Mouse (Mus musculus): Measurements from ENCODE around the gene Gm45521.

The Gm45521 gene

GRCm38 (mm10) chr14:7957049-7957448, at the start of gene Gm45521:
Gene Gm45521 (plus strand): TSS chr14:7957288.
- no peak for DNase-seq (ENCODE audit: low read depth, low spot score)

DNA sequence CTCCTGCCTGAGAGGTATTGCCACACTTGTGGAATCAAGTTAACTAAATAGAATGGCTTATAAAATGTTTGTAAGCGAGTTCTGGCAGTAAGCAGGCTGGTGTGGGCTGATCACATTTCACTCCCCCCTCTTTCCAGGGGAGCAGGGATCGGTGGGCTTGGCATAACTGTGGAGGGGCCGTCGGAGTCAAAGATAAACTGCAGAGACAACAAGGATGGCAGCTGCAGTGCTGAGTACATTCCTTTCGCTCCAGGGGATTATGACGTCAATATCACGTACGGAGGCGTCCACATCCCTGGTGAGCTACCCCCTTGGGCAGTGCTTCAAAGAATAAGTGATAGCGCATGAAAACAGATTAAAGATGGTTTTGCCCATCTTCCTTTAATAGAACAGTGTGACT, 47.6 kb upstream of the Gm45521 start:
- no peak for DNase-seq (ENCODE audit: low read depth, low spot score)

- no peak for DNase-seq (ENCODE audit: low read depth, low spot score)
Measured at GRCm38 (mm10) chr14:7913842-7914241, 43.2 kb upstream of the Gm45521 start.

GRCm38 (mm10) chr14:7914461-7914860, 42.6 kb upstream of the Gm45521 start:
- no peak for DNase-seq (ENCODE audit: low read depth, low spot score)

GRCm38 (mm10) chr14:7918150-7918991, 38.7 kb upstream of the Gm45521 start:
- DNase-seq (ENCODE audit: low read depth, low spot score) = no peak

DNA sequence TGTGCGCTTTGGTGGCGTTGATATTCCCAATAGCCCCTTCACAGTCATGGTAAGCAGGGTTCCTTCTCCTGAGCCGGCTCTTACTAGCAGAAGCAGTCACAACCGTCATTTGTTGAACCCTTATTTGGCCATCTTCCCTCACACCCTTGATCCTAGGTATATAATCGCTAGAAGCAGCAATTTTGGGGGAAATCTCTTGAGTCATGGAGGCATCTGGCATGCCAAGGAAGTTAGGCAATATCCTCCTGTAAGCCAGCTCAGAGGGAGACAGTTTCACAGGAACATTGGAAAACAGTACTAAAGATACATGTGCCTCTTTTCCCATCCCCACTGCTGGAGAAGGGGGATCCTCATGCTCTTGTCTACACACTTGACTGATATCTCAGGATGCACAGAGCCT, 37.8 kb upstream of the Gm45521 start:
- DNase-seq (ENCODE audit: low read depth, low spot score) = no peak

DNA sequence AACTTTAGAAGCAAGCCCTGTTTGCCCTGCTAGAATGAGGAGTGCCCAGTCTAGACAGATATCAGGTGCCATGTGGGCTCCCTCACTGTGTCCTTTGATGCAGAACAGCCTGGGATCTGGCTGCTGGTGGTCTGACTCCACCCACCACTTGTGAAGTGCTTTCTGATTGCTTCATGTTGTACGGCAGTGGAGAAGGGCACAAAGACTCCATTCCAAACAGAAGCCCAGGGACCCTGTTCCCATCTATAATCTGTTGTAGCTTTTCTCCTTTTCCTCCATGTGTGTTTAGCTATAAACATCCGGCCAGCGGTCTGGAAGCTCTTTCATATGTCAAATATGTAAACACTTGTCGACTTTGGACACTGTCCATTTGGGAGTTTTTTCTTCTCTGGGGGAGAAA, 37.2 kb upstream of the Gm45521 start:
- no peak for DNase-seq (ENCODE audit: low read depth, low spot score)

GRCm38 (mm10) chr14:7921459-7921858, 35.6 kb upstream of the Gm45521 start:
- no peak for DNase-seq (ENCODE audit: low read depth, low spot score)

GRCm38 (mm10) chr14:7923635-7924034, 33.5 kb upstream of the Gm45521 start:
- no peak for DNase-seq (ENCODE audit: low read depth, low spot score)

- no peak for DNase-seq (ENCODE audit: low read depth, low spot score)
Measured at GRCm38 (mm10) chr14:7928362-7928761, 28.7 kb upstream of the Gm45521 start.

GRCm38 (mm10) chr14:7929029-7929428, 28.1 kb upstream of the Gm45521 start:
- DNase-seq (ENCODE audit: low read depth, low spot score) = no peak

GRCm38 (mm10) chr14:7932151-7932550, 24.9 kb upstream of the Gm45521 start:
- DNase-seq (ENCODE audit: low read depth, low spot score) = no peak

GRCm38 (mm10) chr14:7934166-7934565, 22.9 kb upstream of the Gm45521 start:
- no peak for DNase-seq (ENCODE audit: low read depth, low spot score)

DNA sequence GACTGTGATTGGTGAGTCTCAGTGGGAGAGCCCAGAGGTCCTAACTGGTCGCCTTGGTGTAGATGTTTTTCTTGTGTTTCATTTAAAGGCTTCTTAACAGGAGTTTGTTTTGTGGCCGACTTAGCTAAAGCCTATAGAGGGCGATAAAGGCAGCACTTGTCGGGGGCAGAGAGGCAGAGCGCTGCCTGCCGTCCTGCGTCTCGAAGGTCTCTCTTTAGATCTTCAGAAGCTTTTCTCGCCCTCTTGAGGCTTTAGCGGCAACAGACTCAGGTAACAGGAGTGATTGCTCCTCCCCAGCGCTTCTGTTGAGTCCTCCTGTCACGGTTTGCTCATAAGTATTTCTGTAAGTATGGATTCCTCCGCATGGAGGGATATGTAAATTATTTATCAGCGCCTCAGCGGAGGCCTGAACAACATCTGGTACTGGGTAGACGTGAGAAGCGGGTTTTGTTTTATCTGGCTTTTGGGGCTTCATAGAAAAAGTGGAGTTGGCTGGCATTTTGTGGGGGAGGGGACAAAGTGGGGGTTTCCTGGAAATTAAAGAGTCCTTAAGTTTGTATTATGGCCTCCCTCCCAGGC, 19.9 kb upstream of the Gm45521 start:
- DNase-seq (ENCODE audit: low read depth, low spot score) = no peak

GRCm38 (mm10) chr14:7938809-7939784, 18.0 kb upstream of the Gm45521 start:
- DNase-seq (ENCODE audit: low read depth, low spot score) = no peak

DNA sequence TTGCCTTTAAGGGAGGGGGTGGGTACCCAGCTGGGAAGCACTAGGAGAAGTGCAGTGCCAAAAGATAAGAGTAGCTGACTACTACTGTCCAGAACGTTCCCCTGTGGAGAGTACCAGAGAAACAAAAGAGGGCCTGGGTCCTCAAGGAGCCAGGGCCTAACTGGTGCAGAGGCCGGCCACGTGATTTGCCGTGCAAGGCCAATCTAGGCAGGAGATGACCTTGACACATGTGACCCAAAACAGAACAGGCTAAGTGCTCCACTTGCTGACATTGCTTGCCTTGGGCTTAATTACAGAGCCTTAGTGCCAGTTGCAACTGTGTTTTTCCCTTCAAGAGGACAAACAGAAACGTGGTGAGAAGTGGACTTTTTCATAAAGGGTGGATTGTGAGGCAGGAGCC, 15.7 kb upstream of the Gm45521 start:
- no peak for DNase-seq (ENCODE audit: low read depth, low spot score)

DNA sequence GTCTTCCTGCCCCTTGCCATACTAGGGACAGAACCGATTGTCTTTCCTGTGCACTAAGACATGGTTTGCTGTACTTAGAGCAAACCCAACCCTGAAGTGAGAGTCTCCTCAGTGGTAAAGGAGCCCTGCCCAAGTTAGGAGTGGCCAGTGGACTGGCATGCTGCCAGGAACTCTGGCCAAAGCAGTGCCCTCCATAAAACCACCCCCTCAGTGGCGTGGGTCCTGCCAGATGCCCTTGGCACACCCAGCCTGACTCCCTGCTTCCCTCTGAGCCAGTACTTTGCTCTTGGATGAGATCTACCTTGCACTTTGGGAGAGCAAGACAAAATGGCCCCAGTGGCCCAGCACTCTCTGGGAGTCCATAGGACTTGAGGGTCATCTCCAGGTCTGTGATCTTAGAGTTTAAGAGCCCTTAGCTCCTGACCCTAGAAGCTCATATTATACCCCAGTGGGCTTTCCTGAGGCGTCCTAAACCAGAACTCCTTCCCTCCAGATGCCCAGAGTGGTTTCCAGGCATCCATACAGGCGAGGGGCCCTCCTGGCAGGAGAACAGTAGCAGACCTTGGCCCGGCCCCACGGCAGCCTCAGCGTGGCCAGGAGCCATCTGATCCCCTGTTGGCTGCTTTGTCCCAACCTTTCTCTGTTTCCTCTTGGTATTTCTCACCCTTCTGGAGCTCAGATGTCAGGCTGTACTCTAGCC, 13.8 kb upstream of the Gm45521 start:
- DNase-seq (ENCODE audit: low read depth, low spot score) = no peak

GRCm38 (mm10) chr14:7943801-7944135, 13.3 kb upstream of the Gm45521 start:
- DNase-seq (ENCODE audit: low read depth, low spot score) = no peak

DNA sequence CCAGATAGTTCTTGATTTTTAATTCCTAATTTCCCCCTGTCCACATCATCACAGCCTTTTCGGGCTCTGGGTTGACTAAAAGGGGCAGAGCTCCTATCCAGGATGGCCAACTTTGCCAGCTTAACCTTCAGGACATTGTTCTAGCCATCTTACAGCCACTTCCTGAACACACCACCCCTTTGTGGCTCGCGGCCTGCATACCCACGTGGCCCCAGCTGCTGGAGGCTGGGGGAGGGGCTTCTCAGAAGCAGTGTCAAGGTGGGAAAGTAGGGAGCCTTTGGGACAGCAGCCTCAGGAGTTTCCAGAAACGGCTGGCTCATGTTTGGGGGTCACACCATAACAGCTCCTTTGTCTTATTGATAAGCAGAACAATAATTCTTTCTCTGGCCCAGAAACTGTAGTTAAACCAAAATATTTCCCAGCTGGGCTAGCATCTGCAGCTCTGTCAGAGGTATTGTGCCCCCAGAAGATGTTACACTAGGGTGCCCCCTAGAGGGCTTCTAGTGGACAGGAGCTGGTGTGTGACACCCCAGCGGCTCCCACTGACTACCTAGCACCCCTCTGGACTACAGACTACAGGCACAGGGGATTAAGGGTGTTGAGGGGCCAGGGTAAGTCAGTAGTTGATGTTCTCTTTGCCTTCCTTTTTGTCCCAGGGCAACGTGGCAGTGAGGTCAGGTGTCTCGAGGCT, 12.6 kb upstream of the Gm45521 start:
- no peak for DNase-seq (ENCODE audit: low read depth, low spot score)

GRCm38 (mm10) chr14:7945261-7945660, 11.8 kb upstream of the Gm45521 start:
- no peak for DNase-seq (ENCODE audit: low read depth, low spot score)

- DNase-seq (ENCODE audit: low read depth, low spot score) = no peak
Measured at GRCm38 (mm10) chr14:7951234-7951633, 5.9 kb upstream of the Gm45521 start.

Data from c-Kit-negative CD71-positive TER-119-positive erythroid progenitor cells, embryonic 14.5 days (primary cell).